Mouse (Mus musculus) T-helper 17 cell (primary cell): ENCODE data around the gene Tmem181a.
"Not testable (repeated sequence)": the region's sequence is repeated elsewhere in the genome, so short reads cannot be mapped to it uniquely, and the experiment has no call there.

Experiments
- in situ Hi-C, 2 experiments: fragments of 300-600 bp; cut with MboI, MseI; formaldehyde crosslinking; loops; 1 replicate in 1 of 2; 2 replicates in 1 of 2; pipeline ENCODE4 v1.15.1; 2025; ENCODE audit warnings: high pct_unique_total_duplicates in 2 of 2

Tmem181a gene

DNA sequence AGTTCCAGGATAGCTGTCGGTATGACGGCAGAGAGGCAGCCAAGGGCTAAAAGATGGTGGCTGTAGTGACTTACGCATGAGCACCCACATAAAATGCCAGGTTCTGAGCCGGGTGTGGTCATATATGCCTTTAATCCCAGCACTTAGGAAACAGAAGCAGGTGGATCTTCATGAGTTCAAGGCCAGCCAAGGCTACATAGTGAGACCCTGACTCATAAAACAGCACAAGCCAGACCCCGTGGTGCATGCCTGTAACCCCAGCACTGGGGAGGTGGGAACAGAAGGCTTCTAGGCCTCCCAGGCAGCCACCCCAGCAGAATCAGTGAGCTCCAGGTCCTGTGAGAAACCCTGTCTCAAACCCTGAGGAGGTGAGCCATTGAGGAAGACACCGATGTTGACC lies 48.2 kb downstream of the Tmem181a start:
- in situ Hi-C loops: loop anchor here (5.0 kb wide), 1 partner anchor 312 kb away; no protein-coding TSS in a partner anchor

DNA sequence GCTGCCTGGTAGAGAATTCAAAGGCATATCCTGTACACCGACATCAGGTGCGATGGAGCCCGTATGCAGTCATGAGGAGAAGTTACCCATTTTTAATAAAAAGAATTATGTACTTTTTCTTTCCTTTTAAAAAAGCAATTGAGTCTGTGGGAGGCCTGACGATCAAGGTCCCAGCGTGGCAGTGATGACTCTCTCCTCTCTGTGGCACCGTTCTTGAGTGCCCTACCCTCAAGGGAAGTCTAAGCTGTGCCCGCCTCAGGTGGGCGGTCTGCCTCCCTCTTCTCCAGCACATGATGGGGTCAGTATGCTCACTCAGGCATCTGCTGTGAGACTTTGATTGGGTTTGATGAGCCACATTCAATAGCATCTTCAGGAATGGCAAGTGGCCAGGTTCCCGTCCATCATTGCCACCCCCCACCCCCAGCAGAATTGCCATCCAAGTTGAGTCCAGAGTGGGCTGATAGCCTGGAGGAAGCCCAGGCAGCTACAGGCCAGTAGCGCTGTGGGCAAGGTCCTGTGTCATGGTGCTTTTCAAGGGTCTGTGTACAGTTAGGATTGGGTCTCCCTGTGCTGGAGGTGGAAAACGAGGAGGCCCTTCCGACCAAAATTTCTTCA lies 49.1 kb downstream of the Tmem181a start:
- in situ Hi-C loops: not testable (repeated sequence)

DNA sequence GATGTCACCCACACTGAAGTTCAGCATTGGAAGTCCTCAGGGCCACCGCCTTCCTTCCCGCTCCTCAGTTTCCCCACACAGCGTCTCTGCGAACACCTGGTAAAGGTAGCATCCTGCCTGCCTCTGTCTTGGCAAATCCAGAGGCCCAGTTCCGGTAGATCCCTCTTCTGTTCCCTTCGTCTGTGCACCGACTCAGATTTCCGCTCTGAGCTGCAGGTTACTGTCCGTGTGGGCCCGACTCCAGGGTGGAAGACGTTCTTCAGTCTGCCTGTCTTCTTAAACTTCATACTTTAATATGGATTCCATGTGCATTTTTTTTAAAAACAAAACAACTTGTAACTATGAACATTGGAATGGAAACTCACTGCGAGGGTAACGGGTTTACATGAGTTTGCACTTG lies 49.8 kb downstream of the Tmem181a start:
- in situ Hi-C loops: not testable (repeated sequence)

DNA sequence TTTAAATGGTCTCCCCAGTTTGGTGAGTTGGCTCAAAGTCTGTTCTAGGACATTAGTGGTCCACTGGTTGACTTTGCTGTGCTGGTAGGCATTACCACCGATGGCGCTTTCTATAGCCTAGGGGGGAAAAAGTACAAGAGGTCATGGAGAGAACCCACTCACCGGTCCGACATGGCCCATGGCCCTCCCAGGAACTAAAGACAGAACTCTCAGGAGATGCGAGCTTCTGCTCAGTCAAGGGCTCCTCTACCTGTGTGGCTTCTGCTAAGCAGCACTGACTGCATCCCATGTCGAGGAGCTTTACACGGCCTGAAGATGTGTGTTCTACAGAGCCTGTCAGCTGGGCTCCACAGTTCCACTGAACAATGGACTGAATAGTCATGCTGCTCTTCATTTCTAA lies 55.1 kb downstream of the Tmem181a start:
- in situ Hi-C loops: not testable (repeated sequence)

DNA sequence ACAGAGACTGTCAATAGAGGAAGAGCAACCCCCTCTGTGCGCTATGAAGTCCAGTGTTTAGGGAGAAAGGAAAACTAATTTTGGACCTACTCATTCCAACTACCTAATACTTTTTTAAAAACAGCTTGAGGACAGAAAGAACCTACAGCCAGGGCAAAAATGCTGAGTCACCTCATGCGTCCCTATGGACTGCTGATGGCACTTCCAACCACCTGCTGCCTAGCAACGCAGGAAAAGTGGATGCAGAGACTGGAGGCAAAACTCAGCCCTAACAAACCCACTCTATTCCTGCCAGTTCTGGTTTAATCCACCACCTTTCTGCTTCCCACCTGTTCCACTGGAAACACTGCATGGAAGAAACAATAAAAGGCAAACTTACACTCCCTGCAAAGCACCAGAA lies 56.1 kb downstream of the Tmem181a start:
- in situ Hi-C loops: not testable (repeated sequence)

DNA sequence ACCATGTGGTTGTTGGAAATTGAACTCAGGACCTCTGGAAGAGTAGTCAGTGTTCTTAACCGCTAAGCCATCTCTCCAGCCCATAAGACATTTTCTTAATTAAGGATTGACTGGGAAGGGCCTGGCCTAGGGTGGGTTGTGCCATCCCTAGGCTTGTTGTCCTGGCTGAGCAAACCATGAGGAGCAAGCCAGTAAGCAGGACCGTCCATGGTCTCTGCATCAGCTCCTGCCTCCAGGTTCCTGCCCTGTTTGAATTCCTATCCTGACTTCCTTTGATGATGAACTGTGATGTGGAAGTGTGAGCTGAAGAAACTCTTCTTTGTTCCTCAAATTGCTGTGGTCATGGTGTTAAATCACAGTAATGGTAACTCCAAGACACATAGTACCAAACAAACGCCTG lies 57.8 kb downstream of the Tmem181a start:
- in situ Hi-C loops: not testable (repeated sequence)

DNA sequence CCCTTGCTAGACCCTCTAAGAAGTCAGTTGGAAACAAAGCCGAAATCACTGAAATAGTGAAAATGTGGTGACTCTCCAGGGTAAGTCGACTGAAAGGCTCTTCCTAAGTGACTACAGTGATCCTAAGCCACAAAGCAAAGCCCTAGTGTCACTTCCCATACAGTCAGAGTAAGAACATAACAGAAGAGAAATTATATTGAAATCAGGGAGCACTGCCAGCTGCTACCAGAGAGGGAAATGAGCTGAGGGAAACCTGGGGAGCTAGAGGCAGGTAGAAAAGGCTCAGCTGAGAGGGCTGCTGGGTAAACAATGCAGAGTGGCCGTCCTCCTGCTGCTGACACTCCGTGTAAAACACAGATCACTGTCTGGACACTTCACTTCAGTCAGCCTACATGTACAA lies 59.0 kb downstream of the Tmem181a start:
- in situ Hi-C loops: loop anchor here in 1 of 2 experiments (5.0 kb wide), 1 partner anchor 337 kb away; no protein-coding TSS in a partner anchor

DNA sequence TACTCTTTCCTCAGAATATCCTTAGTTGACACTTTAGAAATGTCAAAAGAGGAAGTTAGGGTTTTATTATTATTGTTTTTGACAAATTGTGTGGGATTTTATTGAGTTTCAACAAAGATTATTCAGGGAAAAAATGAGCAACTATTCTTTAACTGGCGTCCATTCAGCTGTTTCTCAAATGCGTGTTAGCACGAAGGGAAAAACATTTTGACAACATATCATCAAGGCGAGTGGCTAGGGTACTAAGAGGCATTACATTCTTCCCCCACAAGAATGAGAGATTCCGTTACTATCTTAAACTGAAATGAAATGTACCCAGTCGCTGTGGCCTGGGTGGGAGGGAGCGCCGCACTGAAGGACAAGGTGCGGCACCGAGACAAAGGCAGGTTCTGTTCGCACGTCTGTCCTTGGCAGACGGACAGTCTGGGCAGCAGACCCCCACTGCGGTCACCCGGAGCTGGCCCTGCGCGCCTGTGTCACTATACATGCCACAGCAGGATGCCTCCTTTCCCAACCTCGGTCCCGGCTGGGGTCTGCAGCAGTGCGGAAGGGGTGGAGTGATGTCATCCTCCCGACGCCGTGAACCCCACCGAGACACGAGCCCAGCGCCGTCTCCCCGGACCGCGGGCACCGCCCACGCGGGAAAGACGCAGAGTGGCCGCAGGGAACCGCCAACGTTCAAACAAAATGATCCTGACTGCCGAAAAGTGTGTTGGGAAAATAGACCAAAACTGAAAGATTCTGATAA lies 59.9 kb downstream of the Tmem181a start:
- in situ Hi-C loops: loop anchor here in 1 of 2 experiments (5.0 kb wide), 1 partner anchor 336 kb away; no protein-coding TSS in a partner anchor

DNA sequence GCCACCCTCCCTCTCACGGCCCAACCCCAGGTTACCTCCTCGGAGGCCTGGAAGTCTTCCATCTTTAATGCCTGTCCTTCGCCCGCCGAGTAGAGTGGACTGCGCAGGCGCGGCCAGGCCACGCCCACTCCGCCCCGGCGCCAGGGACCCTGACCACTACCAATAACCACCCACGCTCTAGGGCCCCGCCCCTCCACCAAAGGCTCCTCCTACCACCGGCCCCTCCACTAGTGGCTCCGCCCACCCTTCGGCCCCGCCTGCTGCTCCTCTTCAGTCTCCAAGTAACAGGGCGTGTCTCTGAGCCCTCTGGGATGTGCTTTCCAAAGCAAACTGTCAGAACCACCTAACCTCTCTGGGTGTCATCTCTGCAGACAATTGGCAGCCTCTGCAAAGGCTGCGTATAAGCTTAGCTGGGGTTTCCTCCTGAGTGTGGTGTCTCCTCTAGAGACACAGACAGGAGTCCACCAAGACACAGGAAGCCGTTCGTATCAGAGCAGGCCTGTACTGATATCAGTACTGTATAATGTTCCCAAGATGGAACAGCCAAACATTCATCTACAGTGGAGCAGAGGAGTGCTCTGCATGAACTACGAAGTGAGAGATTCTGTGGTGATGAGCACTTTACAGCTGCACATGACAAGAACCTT lies 60.8 kb downstream of the Tmem181a start, which contains the start of gene Dynlt1a:
TSS of gene Dynlt1a (minus strand) at position 162 of the 647 bp plus-strand sequence.
- in situ Hi-C loops: loop anchor here in 1 of 2 experiments (5.0 kb wide), 1 partner anchor 335 kb away; no protein-coding TSS in a partner anchor

DNA sequence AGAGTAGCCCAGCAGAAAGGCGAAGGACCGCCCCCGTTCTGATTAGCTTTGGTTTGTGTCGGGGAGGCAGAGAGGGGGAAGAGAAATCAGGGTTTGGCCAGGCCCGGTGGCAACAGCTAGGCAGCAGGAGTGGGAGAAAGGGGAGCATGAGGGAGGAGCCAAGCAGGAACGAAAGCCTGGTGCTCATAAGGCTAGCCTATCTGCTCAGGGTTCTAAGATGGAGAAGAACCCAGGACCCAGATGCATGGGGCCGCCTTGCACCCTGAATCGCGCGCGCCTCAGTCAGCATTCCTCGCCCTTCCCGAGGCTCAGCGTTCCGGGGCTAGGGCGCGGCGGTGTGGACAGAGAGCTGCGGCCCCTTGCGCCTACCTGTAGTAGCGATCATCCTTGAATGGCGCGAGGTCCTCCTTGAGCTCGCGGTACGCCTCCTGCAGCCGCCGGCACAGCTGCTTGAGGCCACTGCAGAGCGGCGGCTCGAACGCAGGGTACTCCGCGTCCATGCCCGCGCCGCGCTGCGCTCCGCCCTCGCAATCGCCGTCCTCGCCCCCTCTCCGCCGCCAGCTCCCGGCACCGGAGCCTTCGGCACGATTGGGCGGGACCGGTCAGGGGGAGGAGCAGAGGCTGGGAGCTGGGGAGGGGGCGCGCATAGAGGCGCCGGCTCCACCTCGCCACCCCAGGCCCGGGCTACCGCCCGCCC lies 64.6 kb downstream of the Tmem181a start:
- in situ Hi-C loops: loop anchor here (5.0 kb wide), 3 partner anchors 64 to 171 kb away; partner anchors contain the start of gene Tmem181a (in 1 of the 2)

DNA sequence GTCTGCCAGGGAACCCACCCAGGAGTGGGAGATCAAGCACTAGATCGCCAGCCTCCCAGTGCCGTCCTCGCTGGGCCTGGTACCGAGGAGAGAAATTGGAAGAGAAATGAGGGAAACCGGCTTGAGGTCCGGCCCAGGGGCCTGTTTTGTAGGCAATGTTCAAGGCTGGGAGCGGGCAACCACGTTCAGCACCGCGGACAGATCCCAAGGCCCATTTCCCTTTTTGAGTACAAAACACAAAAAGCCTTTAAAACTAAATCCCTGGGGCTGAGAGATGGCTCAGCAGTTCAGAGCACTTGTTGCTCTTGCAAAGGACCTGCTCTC lies 65.1 kb downstream of the Tmem181a start:
- in situ Hi-C loops: loop anchor here (5.0 kb wide), 3 partner anchors 64 to 171 kb away; partner anchors contain the start of gene Tmem181a (in 1 of the 2)

DNA sequence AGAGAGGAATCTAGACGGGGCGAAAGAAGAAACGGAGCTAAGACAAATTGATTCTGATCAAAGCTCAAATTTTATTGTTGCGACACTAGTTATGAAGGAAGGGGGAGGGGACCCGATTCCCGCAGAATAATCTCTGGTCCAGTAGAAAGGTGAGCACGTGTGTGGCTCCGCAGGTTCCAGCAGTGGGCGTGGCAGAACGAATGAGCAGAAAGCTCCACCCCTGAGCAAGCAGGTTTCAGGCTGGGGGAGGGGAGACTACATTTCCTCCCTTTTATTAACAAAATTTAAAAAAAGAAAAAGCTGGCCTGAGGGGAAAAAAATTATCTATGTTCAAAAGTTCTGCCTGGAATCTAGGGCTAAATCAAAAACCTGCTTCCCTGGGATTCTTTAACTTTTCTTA lies 68.4 kb downstream of the Tmem181a start:
- in situ Hi-C loops: not testable (repeated sequence)

DNA sequence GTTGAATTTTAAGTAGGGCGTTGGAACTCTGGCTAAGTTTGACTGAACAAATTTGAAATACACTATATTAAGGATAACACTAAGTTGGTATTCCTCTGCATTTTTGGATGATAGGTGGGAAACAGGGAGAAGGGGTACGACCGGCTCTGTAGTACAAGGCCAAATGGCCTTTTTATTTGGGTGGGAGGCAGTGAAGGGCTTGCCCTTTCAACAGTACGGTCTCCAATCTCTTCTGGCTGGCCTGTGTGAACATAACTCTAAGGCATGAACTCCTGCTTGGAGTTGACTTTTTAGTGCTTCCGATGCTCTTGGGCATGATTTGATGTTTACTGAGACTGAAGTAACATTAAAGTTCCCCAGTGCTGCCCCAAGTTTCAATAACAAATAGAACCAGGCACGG lies 68.9 kb downstream of the Tmem181a start:
- in situ Hi-C loops: not testable (repeated sequence)

DNA sequence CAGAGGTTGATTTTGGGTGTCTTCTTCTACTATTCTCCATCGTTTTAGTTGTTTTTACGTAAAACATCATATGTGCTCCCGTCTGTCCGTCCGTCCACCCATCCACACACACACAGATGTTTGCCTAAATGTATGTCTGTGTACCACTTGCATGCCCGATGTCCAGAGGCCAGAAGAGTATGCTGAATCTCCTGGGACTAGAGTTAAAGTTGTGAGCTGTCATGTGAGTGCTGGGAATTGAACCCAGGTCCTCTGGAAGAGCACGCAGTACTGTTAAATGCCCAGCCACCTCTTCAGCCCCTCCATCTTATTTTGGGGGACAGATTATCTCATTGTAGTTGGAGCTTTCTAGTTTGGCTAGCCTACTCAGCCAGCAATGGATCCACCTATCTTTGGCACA lies 70.9 kb downstream of the Tmem181a start:
- in situ Hi-C loops: not testable (repeated sequence)

DNA sequence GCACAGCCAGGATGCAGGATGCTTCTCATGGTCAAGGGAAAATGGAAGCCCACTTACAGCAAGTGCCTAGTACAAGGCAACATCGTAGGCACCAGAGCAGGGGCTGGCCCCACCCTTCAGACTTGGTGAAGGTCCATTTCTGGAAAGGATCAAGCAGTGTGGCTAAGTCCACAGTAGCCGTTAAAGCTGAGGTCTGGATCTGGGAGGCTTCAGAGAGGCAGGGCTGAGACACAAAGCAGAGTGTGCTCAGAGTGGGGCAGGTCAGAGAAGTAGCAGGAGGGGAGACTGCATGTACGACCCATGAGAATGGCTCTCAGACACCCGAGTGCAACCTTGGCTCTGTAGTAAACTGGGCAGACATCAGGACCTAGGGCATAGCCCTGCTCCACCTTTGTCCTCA lies 72.3 kb downstream of the Tmem181a start:
- in situ Hi-C loops: not testable (repeated sequence)

DNA sequence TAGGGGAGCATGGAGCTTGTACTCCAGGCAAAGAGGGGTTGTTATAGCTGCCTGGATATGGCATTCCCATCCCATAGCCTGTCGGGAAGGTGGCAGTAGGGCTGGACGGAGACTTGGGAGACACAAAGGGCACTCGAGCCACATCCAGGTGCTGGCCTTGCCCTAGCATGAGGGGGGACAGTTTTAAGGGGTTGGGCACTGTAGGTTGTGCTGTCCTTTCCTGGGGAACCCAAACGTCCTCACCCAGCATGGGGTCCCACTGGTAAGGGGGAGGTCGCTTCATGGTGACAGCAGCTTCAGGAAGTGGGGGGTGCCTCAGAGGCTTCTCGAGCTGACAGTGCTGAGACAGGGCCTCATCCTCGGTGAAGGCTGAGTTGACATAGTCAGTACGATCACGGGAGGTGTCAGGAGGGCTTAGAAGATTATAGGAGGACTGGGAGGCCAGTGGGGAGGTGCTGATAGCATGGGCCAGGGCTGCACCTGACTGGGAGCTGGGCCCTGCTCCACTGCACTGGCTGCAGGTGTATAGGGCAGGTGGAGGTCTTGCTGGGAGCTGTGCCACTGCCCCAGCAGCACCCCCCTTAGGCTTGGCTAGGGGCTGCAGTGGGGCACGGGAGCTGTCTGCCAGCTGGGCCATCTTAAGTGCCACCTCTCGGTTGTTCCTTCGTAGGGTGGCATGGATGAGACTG lies 86.1 kb downstream of the Tmem181a start:
- in situ Hi-C loops: not testable (repeated sequence)

DNA sequence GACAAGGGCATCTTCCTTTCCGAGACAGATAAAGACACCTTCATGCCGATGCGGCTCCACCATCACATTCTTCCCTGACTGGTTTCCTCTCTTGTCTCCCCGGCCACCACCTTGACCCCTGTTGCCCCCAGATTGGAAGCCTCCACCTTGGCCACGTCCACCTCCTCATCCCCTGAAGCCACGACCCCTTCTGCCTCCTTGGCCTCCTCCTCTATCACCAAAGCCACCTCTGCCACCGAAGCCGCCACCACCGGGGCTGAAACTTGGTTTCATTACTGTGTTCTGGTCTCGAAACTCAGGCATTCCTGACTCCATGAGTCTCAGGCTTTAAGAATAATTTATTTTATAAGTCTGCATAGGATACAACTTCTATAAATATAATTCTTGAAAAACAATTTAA lies 98.6 kb downstream of the Tmem181a start:
- in situ Hi-C loops: loop anchor here in 1 of 2 experiments (5.0 kb wide), 1 partner anchor 133 kb away; no protein-coding TSS in a partner anchor
